Mouse (Mus musculus): ENCODE measurements around the gene Galt. TPM values are rescaled to one million over a fixed set of nuclear protein-coding genes. Genes with fewer than 3 reads are reported as not detected.
A peak's percentile ranks its signal among the peaks of the same experiment; 100 is the strongest.

Gene Galt
- total and polyA plus RNA-seq, 2 experiments from 2014 or later, result 69.8 to 95.0 TPM

GRCm38 (mm10) chr4:41737602-41738255, 17.3 kb upstream of the Galt start:
- peak; percentile 83 for TF ChIP-seq CTCF (IDR thresholded peaks at IDR 0.05; ENCODE audit: low read depth)
- TF ChIP-seq EP300 (IDR thresholded peaks at IDR 0.05; ENCODE audit: low read depth), result no peak
- peaks cover 14% of the 10 kb centered on the region for H3K4me1 ChIP-seq (ENCODE audit: control insufficient read depth, insufficient read depth)
- H3K36me3 ChIP-seq (replicated peaks; ENCODE audit: control insufficient read depth, insufficient read depth, low read length), result peaks cover 10% of the 10 kb centered on the region; the same call in 1 of the 2 replicates
- DNase-seq (ENCODE audit: low spot score) (peak; percentile 67), ATAC-seq (ENCODE audit: insufficient read depth, low read depth) (peak; percentile 59)
- H3K9ac ChIP-seq (replicated peaks; ENCODE audit: low read depth, low read length), result no peak overlapping the region
- H3K4me3 ChIP-seq (ENCODE audit: low read depth, low read length), result no peak overlapping the region
- no peak overlapping the region for H3K4me2 ChIP-seq (ENCODE audit: low read depth, low read length)
- H3K9me3 ChIP-seq (replicated peaks; ENCODE audit: control insufficient read depth, low read length), result no peaks in the 10 kb centered on the region
- H3K27ac ChIP-seq (ENCODE audit: low read depth), result no peak overlapping the region
- 0 out of 2 replicates have a peak, but pooled peaks cover 8% of the 10 kb centered on the region for H3K27me3 ChIP-seq (ENCODE audit: control insufficient read depth, insufficient read depth, low read length)
- 35% methylated on average over 8 of the region's 8 CpGs for WGBS

GRCm38 (mm10) chr4:41738256-41738603, 16.8 kb upstream of the Galt start:
- H3K36me3 ChIP-seq (replicated peaks; ENCODE audit: control insufficient read depth, insufficient read depth, low read length), result peaks cover 10% of the 10 kb centered on the region; the same call in 1 of the 2 replicates
- no peak overlapping the region for H3K27ac ChIP-seq (ENCODE audit: low read depth)
- H3K4me1 ChIP-seq (ENCODE audit: control insufficient read depth, insufficient read depth), result peaks cover 14% of the 10 kb centered on the region
- no peak overlapping the region for H3K4me2 ChIP-seq (ENCODE audit: low read depth, low read length)
- no peak overlapping the region for H3K4me3 ChIP-seq (ENCODE audit: low read depth, low read length)
- H3K9me3 ChIP-seq (replicated peaks; ENCODE audit: control insufficient read depth, low read length), result no peaks in the 10 kb centered on the region
- TF ChIP-seq EP300 (IDR thresholded peaks at IDR 0.05; ENCODE audit: low read depth) (no peak), CTCF (IDR thresholded peaks at IDR 0.05; ENCODE audit: low read depth) (no peak)
- no peak for DNase-seq (ENCODE audit: low spot score)
- H3K27me3 ChIP-seq (ENCODE audit: control insufficient read depth, insufficient read depth, low read length), result 0 out of 2 replicates have a peak, but pooled peaks cover 3% of the 10 kb centered on the region
- no peak overlapping the region for H3K9ac ChIP-seq (replicated peaks; ENCODE audit: low read depth, low read length)
- 82% methylated on average over 1 of the region's 1 CpGs for WGBS
- no peak for ATAC-seq (ENCODE audit: insufficient read depth, low read depth)

- DNase-seq (ENCODE audit: low spot score) (no peak), ATAC-seq (ENCODE audit: insufficient read depth, low read depth) (no peak)
- Histone ChIP-seq H3K4me2 (ENCODE audit: low read depth, low read length) (no peak overlapping the region), H3K27ac (ENCODE audit: low read depth) (no peak overlapping the region), H3K36me3 (replicated peaks; ENCODE audit: control insufficient read depth, insufficient read depth, low read length) (peaks cover 10% of the 10 kb centered on the region; the same call in 1 of the 2 replicates), H3K27me3 (ENCODE audit: control insufficient read depth, insufficient read depth, low read length) (no peaks in the 10 kb centered on the region), H3K4me1 (ENCODE audit: control insufficient read depth, insufficient read depth) (peaks cover 14% of the 10 kb centered on the region), H3K4me3 (ENCODE audit: low read depth, low read length) (no peak overlapping the region), H3K9ac (replicated peaks; ENCODE audit: low read depth, low read length) (no peak overlapping the region), H3K9me3 (replicated peaks; ENCODE audit: control insufficient read depth, low read length) (no peaks in the 10 kb centered on the region)
- TF ChIP-seq CTCF (IDR thresholded peaks at IDR 0.05; ENCODE audit: low read depth) (no peak), EP300 (IDR thresholded peaks at IDR 0.05; ENCODE audit: low read depth) (no peak)
- whole genome bisulfite sequencing, result 95% methylated on average over 13 of the region's 13 CpGs
Measured at GRCm38 (mm10) chr4:41739260-41739659, 15.8 kb upstream of the Galt start.

GRCm38 (mm10) chr4:41740380-41741157, 14.5 kb upstream of the Galt start:
- H3K4me3 ChIP-seq (ENCODE audit: low read depth, low read length), result peak overlapping the region; percentile 60
- peak overlapping the region; percentile 43 for H3K9ac ChIP-seq (replicated peaks; ENCODE audit: low read depth, low read length)
- TF ChIP-seq EP300 (IDR thresholded peaks at IDR 0.05; ENCODE audit: low read depth) (no peak), CTCF (IDR thresholded peaks at IDR 0.05; ENCODE audit: low read depth) (no peak)
- no peaks in the 10 kb centered on the region for H3K27me3 ChIP-seq (ENCODE audit: control insufficient read depth, insufficient read depth, low read length)
- peak overlapping the region; percentile 84 for H3K27ac ChIP-seq (ENCODE audit: low read depth)
- H3K4me1 ChIP-seq (ENCODE audit: control insufficient read depth, insufficient read depth), result peaks cover 14% of the 10 kb centered on the region
- WGBS, result under 1% methylated on average over 48 of the region's 48 CpGs
- DNase-seq (ENCODE audit: low spot score), result peak; percentile 25
- peak; percentile 65 for ATAC-seq (ENCODE audit: insufficient read depth, low read depth)
- peaks cover 10% of the 10 kb centered on the region; the same call in 1 of the 2 replicates for H3K36me3 ChIP-seq (replicated peaks; ENCODE audit: control insufficient read depth, insufficient read depth, low read length)
- no peaks in the 10 kb centered on the region for H3K9me3 ChIP-seq (replicated peaks; ENCODE audit: control insufficient read depth, low read length)
- peak overlapping the region; percentile 69 for H3K4me2 ChIP-seq (ENCODE audit: low read depth, low read length)

GRCm38 (mm10) chr4:41741158-41741560, 13.9 kb upstream of the Galt start:
- H3K4me3 ChIP-seq (ENCODE audit: low read depth, low read length), result peak overlapping the region; percentile 60
- TF ChIP-seq CTCF (IDR thresholded peaks at IDR 0.05; ENCODE audit: low read depth) (peak; percentile 16; the same call in 1 of the 2 replicates), EP300 (IDR thresholded peaks at IDR 0.05; ENCODE audit: low read depth) (peak; percentile 54; the same call in 1 of the 2 replicates)
- WGBS, result under 1% methylated on average over 27 of the region's 27 CpGs
- peak overlapping the region; percentile 43 for H3K9ac ChIP-seq (replicated peaks; ENCODE audit: low read depth, low read length)
- DNase-seq (ENCODE audit: low spot score), result peak; percentile 93
- no peaks in the 10 kb centered on the region for H3K27me3 ChIP-seq (ENCODE audit: control insufficient read depth, insufficient read depth, low read length)
- H3K4me1 ChIP-seq (ENCODE audit: control insufficient read depth, insufficient read depth), result peaks cover 14% of the 10 kb centered on the region
- H3K36me3 ChIP-seq (replicated peaks; ENCODE audit: control insufficient read depth, insufficient read depth, low read length), result peaks cover 10% of the 10 kb centered on the region; the same call in 1 of the 2 replicates
- H3K27ac ChIP-seq (ENCODE audit: low read depth), result peak overlapping the region; percentile 84
- peak overlapping the region; percentile 69 for H3K4me2 ChIP-seq (ENCODE audit: low read depth, low read length)
- peak; percentile 97 for ATAC-seq (ENCODE audit: insufficient read depth, low read depth)
- H3K9me3 ChIP-seq (replicated peaks; ENCODE audit: control insufficient read depth, low read length), result no peaks in the 10 kb centered on the region
